Mouse (Mus musculus) embryonic facial prominence, embryonic 14.5 days (tissue): ENCODE results near the gene Trir. TPM values are rescaled to one million over a fixed set of nuclear protein-coding genes. Genes with fewer than 3 reads are reported as not detected.

Experiments used
- ATAC-seq: fragments of 200-750 bp; cut with Nextera tagmentation; 2 replicates; pipeline ENCODE4 v1.8.0; 2017; ENCODE audit warnings: low read depth, moderate number of reproducible peaks, moderate TSS enrichment
- DNase-seq: peaks from one replicate; pipeline ENCODE4 v3.0.0-alpha.2; 2015; ENCODE audit warnings: low spot score
- H3K27ac ChIP-seq: fragments of 300-500 bp; sonication (generic); replicated peaks from 2 replicates; pipeline ENCODE4 v1.5.1; 2014; ENCODE audit warnings: low read depth, mild to moderate bottlenecking, low read length, moderate library complexity
- H3K27me3 ChIP-seq: fragments of 300-500 bp; sonication (generic); replicated peaks from 2 replicates; pipeline ENCODE4 v1.6.1; 2014; ENCODE audit warnings: low read length; ENCODE audit not compliant: control insufficient read depth, insufficient read depth
- H3K36me3 ChIP-seq: fragments of 300-500 bp; sonication (generic); 2 replicates; pipeline ENCODE4 v1.6.1; 2014; ENCODE audit warnings: low read length, mixed read lengths; ENCODE audit not compliant: control insufficient read depth, insufficient read depth
- H3K4me1 ChIP-seq: fragments of 300-500 bp; sonication (generic); 2 replicates; pipeline ENCODE4 v1.6.1; 2014; ENCODE audit warnings: antibody characterized with exemption, low read length; ENCODE audit not compliant: control insufficient read depth, insufficient read depth
- H3K4me2 ChIP-seq: fragments of 300-500 bp; sonication (generic); 2 replicates; pipeline ENCODE4 v1.6.1; 2014; ENCODE audit warnings: low read depth, mild to moderate bottlenecking, low read length, moderate library complexity, mixed read lengths
- H3K4me3 ChIP-seq: fragments of 300-500 bp; sonication (generic); 2 replicates; pipeline ENCODE4 v1.5.1; 2014; ENCODE audit warnings: low read depth, mild to moderate bottlenecking, low read length
- H3K9ac ChIP-seq: fragments of 300-500 bp; sonication (generic); 2 replicates; pipeline ENCODE4 v1.6.1; 2014; ENCODE audit warnings: low read depth, mild to moderate bottlenecking, low read length, moderate library complexity, mixed read lengths
- H3K9me3 ChIP-seq: fragments of 300-500 bp; sonication (generic); 2 replicates; pipeline ENCODE4 v1.6.1; 2016; ENCODE audit warnings: low read length; ENCODE audit not compliant: control insufficient read depth
- WGBS: fragments of 180-500 bp; shearing (Covaris S2); extraction: QIAGEN DNeasy Blood & Tissue Kit; methylation state at CpG from one replicate; pipeline ENCODE4 v1.1.7; 2014; 5-methylcytosine and 5-hydroxymethylcytosine counted together
- polyA plus RNA-seq: library from polyadenylated mRNA; unstranded; fragments of >200 nt; fragmentation: Nextera tagmentation; extraction: Ambion mirVana; gene quantifications from 2 replicates; pipeline ENCODE4 v1.2.1, GENCODE M21; 2014

The Trir gene
- polyA plus RNA-seq, 1 experiment from 2014 or later, result 127 TPM

DNA sequence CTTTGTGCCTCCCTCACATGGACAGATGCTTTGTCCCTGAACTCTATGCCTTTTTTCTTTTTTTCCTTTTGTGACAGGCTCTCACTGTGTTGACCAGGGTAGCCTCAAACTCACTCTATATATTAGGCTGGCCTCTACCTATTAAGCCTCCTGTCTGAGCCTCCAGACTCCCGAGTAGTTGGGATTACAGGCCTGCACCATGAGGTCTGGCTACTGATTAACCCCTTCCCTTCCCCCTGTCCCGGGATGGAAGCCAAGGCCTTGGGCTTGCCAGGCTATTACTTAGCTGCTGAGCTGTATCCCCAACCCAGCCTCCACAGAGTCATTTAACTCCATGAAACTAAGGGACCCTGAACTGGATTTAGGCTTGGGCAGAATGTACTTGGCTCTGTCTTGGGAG, 38.6 kb downstream of the Trir start:
- Histone ChIP-seq H3K27me3 (no peaks in the 10 kb centered on the region), H3K9ac (no peak overlapping the region), H3K4me3 (no peak overlapping the region), H3K36me3 (peaks cover 30% of the 10 kb centered on the region), H3K27ac (no peak overlapping the region), H3K4me2 (no peak overlapping the region), H3K9me3 (no peaks in the 10 kb centered on the region), H3K4me1 (peaks cover 8% of the 10 kb centered on the region)
- DNase-seq (no peak), ATAC-seq (no peak)
- 31% methylated on average over 2 of the region's 2 CpGs for WGBS

DNA sequence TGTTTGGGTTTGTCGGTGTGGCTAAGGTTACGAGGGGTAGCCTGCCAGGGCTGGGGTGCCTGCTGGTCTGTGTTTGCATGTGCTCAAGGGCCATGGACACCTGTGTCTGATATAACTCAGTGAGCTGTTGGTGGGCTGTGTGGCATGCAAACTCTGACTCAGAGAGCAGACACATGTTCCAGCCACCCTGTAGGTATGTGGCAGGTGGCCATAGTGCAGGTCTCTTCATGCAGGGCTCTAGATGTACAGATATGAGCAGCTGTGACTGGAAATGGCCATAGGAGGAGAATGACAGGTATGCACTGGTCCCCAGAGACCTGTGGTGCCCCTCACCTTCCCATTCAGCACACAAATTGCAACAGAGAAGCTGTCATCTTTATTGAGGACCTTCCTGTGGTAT, 40.5 kb downstream of the Trir start:
- Histone ChIP-seq H3K4me3 (no peak overlapping the region), H3K9me3 (no peaks in the 10 kb centered on the region), H3K36me3 (peaks cover 30% of the 10 kb centered on the region), H3K4me2 (no peak overlapping the region), H3K4me1 (peaks cover 6% of the 10 kb centered on the region), H3K27me3 (no peaks in the 10 kb centered on the region), H3K27ac (no peak overlapping the region), H3K9ac (no peak overlapping the region)
- WGBS, result 83% methylated on average over 2 of the region's 2 CpGs
- DNase-seq, result no peak
- no peak for ATAC-seq

DNA sequence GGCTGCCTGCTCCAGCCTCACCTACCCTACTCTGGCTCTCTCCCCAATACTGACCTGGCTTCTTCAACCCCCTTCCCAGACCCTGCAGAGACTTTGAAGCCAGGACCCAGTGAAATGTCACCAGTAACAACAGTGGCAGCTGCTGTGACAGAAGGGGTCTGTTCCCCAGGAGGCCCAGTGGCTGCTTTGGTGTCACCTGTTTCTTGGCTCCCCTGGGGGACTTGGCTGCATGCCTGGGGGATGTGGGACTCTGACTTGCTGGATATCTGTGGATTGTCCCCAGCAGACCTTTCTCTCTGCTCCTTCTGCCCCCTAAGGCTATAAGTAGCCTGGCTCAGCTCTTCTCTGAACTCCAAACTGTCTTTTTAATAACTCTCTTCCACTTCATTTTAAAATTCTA, 41.4 kb downstream of the Trir start, which contains the start of gene Gm5741:
Gene Gm5741, minus strand, starts transcription at position 1 of the 400 bp plus-strand sequence.
- Histone ChIP-seq H3K27me3 (no peaks in the 10 kb centered on the region), H3K36me3 (peaks cover 30% of the 10 kb centered on the region), H3K4me1 (peaks cover 6% of the 10 kb centered on the region), H3K4me2 (no peak within 1 kb of the TSS), H3K4me3 (no peak within 1 kb of the TSS), H3K9ac (no peak within 1 kb of the TSS), H3K27ac (no peak within 1 kb of the TSS), H3K9me3 (no peaks in the 10 kb centered on the region)
- DNase-seq, result no peak
- no peak for ATAC-seq

DNA sequence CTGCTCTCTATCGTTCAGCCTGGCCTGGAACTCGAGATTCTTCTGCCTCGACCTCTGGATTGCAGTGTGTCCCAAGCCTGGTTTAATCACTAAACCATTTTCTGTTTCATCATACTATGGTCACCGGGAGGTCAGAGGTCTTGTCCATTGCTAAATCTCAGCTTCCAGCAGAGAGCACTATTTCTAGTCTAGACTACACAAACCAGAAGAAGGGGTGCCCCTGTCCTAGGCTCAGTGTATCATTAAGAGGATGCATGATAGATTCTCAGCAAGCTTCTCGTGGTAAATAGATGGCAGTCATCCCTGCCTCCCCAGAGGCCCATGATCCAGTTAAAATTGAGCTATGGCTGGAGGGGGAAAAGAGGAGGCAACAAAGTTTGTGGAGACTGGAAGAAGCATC, 44.4 kb downstream of the Trir start:
- peaks cover 41% of the 10 kb centered on the region for H3K36me3 ChIP-seq

DNA sequence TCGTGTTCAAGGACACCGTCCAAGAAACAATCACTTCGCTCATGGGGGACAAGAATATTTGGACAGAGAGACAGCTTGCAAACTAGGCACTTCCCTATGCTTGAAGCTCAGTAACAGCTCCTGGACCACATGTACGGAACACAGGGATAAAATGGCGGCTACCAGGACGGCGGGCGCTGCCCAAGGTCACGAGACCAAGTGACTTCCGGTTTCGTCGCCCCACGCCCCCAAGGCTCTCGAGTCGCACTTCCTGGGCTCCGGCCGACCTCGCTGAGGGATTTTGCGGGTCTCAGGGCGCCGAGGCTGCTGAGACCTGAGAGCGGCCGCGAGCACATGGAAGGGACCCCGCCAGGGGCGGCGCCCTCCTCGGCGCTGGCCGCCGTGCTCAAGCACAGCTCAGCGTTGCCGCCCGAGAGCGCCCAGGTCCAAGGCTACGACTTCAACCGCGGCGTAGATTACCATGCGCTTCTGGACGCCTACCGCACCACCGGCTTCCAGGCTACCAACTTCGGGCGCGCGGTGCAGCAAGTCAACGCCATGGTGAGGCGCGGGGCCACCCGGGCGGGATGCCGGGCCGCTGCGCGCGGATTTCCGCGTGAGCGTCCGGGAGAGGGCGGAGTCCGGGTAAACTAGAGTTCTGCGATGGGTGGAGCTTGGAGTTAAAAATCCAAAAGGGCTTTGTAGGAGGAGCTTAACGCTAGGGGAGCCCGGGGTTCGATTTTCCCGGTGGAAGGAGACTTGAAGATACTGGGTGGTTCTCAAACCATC, 45.1 kb downstream of the Trir start, which contains the start of gene Dhps:
Gene Dhps, plus strand, starts transcription at position 244 of the 768 bp plus-strand sequence.
- ATAC-seq, result peak; percentile 94
- Histone ChIP-seq H3K4me3 (peak within 1 kb of the TSS; percentile 87), H3K4me2 (peak within 1 kb of the TSS; percentile 65), H3K9me3 (no peaks in the 10 kb centered on the region), H3K27ac (peak within 1 kb of the TSS; percentile 94), H3K36me3 (peaks cover 41% of the 10 kb centered on the region), H3K27me3 (no peaks in the 10 kb centered on the region), H3K9ac (peak within 1 kb of the TSS; percentile 85), H3K4me1 (peaks cover 6% of the 10 kb centered on the region)
- peak; percentile 97 for DNase-seq
- under 1% methylated on average over 55 of the region's 68 CpGs for WGBS

More for the DNA sequence above, 44.4 kb downstream of the Trir start:
- 84% methylated on average over 5 of the region's 5 CpGs for WGBS
- H3K27me3 ChIP-seq, result no peaks in the 10 kb centered on the region
- peaks cover 6% of the 10 kb centered on the region for H3K4me1 ChIP-seq
- H3K9me3 ChIP-seq, result no peaks in the 10 kb centered on the region
- peak overlapping the region; percentile 94 for H3K27ac ChIP-seq
- ATAC-seq, result no peak
- H3K4me3 ChIP-seq, result peak overlapping the region; percentile 87
- peak overlapping the region; percentile 85; the same call in 1 of the 2 replicates for H3K9ac ChIP-seq
- H3K4me2 ChIP-seq, result peak overlapping the region; percentile 65
- DNase-seq, result no peak

DNA sequence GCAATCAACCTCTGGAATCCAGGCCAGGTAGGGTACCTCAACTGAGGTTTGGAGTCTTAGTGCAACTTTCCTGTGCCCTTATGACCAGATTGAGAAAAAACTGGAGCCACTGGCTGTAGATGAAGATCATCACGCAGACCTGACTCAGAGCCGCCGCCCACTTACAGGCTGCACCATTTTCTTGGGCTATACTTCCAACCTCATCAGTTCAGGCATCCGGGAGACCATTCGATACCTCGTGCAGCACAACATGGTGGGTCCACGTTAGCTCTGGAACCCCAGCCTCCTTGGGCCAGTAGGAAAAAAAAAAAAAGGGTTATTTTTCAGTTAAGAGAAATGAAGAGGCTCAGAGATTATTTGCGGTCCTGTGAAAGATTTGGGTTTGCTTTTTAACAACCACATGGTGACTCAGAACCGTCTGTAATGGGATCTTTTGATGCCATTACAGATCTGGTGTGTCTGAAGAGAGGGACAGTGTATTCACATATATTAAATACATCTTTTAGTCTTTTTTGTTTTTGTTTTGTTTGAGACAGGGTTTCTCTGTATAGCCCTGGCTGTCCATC, 45.8 kb downstream of the Trir start:
- Histone ChIP-seq H3K9me3 (no peaks in the 10 kb centered on the region), H3K9ac (peak overlapping the region; percentile 85), H3K36me3 (peaks cover 38% of the 10 kb centered on the region), H3K4me2 (peak overlapping the region; percentile 65), H3K4me1 (peaks cover 6% of the 10 kb centered on the region), H3K27ac (peak overlapping the region; percentile 94), H3K4me3 (peak overlapping the region; percentile 87), H3K27me3 (no peaks in the 10 kb centered on the region)
- WGBS, result 34% methylated on average over 9 of the region's 9 CpGs
- ATAC-seq (no peak), DNase-seq (no peak)

DNA sequence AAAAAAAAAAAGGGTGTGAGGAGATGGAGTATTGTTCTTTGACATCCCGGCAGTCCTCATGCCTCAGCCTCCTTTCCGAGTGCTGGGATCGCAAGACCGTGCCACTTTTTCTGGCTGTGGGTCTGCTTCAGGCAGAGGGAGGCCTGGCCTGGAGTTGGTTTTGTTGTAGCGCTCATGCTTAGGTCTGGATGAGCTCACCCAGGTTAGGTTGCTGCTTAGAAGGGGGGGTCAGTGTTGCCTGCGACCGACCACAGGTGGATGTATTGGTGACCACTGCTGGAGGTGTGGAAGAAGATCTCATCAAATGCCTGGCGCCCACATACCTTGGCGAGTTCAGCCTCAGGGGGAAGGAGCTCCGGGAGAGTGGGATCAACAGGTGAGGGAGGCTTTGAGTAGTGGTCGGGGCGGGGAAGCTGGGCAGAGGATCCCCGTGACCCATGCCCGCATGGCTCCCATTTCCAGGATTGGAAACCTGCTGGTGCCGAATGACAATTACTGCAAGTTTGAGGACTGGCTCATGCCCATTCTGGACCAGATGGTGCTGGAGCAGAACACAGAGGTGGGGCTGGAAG, 46.5 kb downstream of the Trir start:
- no peaks in the 10 kb centered on the region for H3K27me3 ChIP-seq
- peaks cover 6% of the 10 kb centered on the region for H3K4me1 ChIP-seq
- H3K4me3 ChIP-seq, result no peak overlapping the region
- H3K27ac ChIP-seq, result no peak overlapping the region
- no peak overlapping the region for H3K9ac ChIP-seq
- WGBS, result 90% methylated on average over 15 of the region's 15 CpGs
- no peak overlapping the region for H3K4me2 ChIP-seq
- peaks cover 42% of the 10 kb centered on the region for H3K36me3 ChIP-seq
- ATAC-seq (no peak), DNase-seq (no peak)
- H3K9me3 ChIP-seq, result no peaks in the 10 kb centered on the region

DNA sequence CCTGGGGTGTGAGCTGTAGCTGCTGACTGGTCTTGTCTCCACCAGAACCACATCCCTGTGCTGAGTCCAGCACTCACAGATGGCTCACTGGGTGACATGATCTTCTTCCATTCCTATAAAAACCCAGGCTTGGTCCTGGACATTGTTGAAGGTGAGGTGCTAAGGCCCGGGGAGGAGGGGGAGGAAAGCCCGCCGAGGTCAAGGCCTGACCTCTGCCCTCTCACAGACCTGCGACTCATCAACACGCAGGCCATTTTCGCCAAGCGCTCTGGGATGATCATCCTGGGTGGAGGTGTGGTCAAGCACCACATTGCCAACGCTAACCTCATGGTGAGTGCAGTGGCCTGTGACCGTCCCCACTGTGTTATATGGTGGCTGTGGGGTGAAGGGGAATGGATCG, 47.5 kb downstream of the Trir start:
- 83% methylated on average over 9 of the region's 10 CpGs for WGBS
- H3K9ac ChIP-seq, result no peak overlapping the region

More for the DNA sequence above, 47.5 kb downstream of the Trir start:
- no peaks in the 10 kb centered on the region for H3K27me3 ChIP-seq
- H3K9me3 ChIP-seq, result no peaks in the 10 kb centered on the region
- H3K4me2 ChIP-seq, result no peak overlapping the region
- H3K4me1 ChIP-seq, result peaks cover 6% of the 10 kb centered on the region
- H3K4me3 ChIP-seq, result no peak overlapping the region
- H3K27ac ChIP-seq, result no peak overlapping the region
- H3K36me3 ChIP-seq, result peaks cover 52% of the 10 kb centered on the region
- ATAC-seq (no peak), DNase-seq (no peak)
